Mouse (Mus musculus) embryo, embryonic 11 days (tissue): ENCODE measurements around the gene Eef1g.
"Not testable (repeated sequence)": the region's sequence is repeated elsewhere in the genome, so short reads cannot be mapped to it uniquely, and the experiment has no call there.

Experiments used
- DNase-seq: peaks from one replicate; pipeline ENCODE4 v3.0.0-alpha.2; 2015

Eef1g gene

GRCm38 (mm10) chr19:8987816-8988215, 21.0 kb downstream of the Eef1g start:
- no peak for DNase-seq

DNA sequence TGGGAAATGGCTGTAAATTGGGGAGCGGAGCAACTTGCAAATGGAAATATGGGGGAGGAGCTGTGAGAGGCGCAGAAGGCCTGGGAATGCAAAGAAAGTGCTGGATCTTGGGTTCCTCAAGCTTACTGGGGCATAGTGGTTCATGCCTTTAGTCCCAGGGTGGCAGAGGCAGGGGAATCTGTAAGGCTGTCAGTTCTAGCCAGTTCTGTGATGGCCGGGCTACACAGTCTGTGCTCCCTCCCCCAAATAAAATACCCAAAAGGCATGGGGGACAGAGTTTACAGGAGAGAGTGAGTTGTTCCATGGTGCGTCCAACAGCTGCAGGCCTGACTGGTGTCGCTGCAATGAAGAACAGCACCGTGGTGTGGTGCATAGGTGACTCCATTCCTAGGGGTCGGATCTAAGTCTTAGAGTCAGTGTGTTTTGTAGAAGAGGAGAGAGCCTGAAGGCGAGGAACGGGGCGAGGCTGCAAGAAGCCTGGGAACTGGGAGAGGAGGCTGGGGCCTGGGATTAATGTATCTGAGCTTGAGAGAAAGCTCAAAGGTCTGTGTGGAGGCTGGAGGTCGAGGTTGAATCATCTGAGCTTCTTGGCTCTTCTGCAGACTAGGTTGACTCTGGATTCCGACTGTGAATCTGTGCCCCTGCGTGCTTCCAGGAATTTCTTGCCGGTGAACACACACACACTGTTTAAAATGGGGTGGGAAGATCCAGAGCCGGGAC, 21.7 kb downstream of the Eef1g start:
- peak; percentile 34 for DNase-seq

DNA sequence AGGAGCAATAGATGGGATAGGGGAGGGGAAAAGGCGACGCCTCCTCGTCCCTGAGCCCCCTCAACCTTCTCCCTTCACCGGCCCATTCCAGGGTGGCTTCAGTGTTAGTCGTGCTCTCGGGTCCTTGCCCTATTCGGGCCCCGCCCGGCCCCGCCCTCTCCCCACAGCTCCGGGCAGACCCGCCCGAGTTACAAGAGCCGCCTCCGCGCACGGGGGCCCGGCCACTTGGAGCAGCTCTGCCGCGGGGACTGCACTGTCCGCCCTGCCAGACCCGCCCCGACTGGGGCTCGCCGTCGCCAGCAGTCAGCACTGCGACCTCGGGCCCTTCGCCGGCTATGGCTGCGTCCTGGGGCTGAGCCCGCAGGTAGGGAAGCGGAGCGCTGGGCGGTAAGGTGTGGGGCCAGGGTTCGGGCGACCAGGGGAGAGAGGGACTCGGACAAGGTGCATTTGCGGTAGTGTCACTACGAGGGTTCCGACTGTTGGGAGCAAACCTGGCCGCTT, 22.3 kb downstream of the Eef1g start, which contains the start of gene Ahnak:
TSS of gene Ahnak (plus strand) at position 219 of the 501 bp plus-strand sequence.
- DNase-seq: peak; percentile 77

DNA sequence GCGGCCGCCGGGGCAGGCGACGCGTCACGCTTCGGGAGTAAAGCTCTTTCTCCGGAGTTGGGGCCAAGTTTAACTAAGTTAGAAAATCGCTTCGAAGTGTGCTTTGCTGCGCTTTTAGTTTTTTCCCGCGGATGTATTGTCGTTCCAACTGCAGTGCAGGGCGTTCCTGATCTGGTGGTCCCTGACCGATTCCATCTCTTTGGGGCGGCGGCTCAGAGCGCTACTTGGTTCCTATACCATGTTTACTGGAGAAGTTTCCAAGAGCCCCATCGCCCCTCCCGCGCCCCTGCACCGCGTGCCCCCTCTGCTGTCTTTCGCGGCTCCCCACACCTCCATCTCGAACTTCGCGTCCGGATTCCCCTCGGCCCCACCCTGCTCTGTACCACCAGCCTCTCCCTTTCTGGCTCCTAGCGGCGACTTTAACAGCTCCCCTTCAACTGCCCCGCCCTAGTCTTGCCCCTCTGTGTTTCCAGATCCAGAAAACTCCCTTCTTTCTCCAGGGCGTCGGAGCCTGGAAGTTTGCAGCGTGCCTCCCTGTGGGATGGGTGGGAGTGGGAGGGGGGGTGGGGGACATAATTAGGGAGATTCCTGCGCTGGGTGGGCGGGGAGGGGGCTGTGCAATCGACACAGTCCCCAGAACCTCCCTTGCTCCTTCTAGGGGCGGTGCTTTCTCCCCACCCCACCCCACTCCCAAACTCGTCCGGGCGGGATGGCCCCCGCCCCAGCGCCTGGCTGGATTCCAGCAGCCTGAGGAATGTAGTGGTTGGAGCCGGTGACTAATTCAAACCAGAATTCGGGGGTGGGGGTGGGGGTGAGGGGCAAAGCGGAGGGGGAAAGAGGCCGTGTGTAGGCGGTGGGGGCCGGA, 23.0 kb downstream of the Eef1g start:
- DNase-seq: peak; percentile 86

DNA sequence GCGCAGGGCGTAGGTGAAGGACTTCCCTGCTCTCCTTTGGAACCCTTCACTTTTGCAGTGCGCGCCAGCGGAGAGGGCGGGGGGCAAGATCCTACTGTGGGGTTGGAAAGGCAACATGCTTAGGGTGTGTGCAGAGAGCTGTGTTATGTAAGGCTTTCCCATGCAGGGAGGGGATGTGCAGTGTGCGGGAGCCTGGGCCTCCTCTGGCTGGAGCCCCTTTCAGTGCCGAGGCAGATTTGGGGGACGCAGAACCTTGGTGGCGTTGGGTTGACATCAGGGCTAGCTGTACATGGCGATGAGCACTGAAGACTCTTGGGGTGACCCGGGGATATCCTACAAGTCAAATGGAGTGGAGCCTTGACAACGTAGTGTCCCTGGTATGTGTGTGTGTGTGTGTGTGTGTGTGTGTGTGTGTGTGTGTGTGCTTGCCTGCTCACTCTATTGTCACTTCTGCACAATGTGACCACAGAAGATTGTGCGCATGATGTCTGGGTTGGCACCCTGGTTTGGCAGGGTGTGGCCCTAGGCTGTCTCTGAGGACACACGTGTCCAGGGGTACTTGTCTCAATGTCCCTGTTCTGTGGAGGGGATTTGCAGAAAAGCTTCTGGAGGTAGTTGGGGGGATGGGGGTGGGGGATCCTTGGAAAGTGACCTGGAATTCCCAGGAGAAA, 23.7 kb downstream of the Eef1g start:
- DNase-seq: no peak

- DNase-seq: no peak
Observed at GRCm38 (mm10) chr19:8991245-8991870, 24.5 kb downstream of the Eef1g start.

GRCm38 (mm10) chr19:8991871-8992735, 25.3 kb downstream of the Eef1g start:
- no peak for DNase-seq

GRCm38 (mm10) chr19:8992769-8993624, 26.2 kb downstream of the Eef1g start:
- DNase-seq: peak; percentile 82

DNA sequence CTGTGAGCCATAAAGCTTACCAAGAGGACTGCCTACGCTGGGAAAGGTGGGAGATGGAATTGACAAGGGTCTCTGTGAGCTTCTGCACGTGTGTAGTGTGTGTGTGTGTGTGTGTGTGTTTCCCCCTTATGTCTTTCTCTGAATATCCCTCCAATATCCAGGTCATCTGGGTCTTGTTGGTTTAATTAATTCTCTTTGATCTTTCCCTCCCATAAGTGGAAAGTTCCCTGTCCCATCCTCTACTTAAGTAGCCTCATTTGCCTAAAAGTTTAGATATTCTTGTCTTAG, 26.7 kb downstream of the Eef1g start:
- no peak for DNase-seq

GRCm38 (mm10) chr19:8994813-8995607, 28.2 kb downstream of the Eef1g start:
- DNase-seq: no peak

- DNase-seq: no peak
Observed at GRCm38 (mm10) chr19:8996601-8997000, 29.8 kb downstream of the Eef1g start.

DNA sequence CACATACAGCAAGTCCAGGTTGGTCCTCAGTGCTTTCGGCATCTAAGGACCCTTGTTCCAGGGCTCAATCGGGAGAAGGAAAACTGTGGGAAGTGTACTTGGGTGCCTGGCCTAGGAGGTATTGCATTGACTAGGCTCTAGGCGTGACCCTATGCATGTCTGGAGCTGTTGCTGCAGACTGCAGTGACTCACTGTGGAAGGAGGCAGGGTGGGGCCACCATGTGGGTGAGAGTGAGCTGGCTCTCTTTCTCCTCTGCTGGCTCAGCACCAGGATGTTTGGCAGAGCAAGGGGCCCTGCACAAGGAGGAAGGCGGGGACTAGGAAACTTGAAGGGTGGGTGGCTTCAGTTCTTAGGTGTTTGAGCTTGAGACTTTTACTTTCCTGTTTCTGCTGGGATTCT, 30.7 kb downstream of the Eef1g start:
- no peak for DNase-seq

- DNase-seq: no peak
Observed at GRCm38 (mm10) chr19:8998546-8998945, 31.7 kb downstream of the Eef1g start.

- no peak for DNase-seq
Observed at GRCm38 (mm10) chr19:8999223-8999622, 32.4 kb downstream of the Eef1g start.

GRCm38 (mm10) chr19:9006915-9007314, 40.1 kb downstream of the Eef1g start:
- DNase-seq: not testable (repeated sequence)

DNA sequence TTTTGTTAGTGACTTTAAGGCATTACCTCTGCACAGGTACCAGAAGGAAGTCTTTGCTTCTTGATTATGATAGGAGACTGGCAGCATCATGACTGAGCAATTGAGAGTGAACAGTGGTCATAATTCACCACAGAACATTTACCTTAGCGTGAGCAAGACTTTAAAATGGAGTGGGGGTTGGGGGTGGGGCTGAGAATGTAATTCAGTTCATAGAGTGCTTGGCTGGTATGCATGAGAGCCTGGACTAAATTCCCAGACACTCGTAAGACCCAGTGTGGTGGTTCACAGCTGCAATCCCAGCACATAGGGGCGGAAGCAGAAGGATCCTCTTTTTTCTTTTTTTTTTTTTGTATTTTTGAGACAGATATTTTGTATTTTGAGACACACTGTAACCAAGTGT, 52.5 kb downstream of the Eef1g start:
- DNase-seq: no peak

DNA sequence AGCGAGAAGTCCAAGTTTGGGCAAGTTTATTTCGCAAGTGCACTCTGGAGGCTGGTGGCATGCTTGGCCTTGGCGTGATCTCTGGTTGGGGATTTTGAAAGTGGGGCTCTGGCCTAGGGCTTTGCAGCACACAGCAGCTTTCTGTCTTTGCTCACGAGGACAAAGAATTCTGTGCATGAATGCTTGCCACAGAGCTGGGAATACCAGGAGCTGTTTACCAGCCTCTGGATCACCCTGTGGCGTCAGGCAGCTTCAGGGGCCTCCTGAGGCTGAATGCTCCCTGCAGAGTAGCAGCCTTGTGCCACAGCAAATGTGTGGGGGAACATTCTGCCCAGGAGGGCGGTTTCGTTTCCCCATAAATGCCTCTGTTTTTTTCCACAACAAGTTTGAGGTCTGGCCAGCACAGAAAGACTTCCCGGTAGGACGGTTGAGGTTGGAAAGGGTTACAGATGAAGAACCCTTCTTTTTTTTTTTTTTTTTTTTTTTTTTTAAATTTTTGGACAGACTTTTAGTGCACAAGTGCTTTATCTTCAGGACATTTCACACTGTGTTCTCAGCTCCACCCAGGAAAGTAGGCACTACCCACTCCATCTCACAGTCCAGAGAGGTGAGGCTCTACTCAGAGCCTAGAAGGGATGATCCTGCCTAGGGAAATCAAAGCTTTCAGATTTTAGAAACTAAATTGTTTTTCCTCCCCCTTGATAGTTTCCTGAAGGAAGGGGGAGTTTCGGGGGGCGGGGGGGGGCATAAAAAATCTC, 56.4 kb downstream of the Eef1g start:
- no peak for DNase-seq

DNA sequence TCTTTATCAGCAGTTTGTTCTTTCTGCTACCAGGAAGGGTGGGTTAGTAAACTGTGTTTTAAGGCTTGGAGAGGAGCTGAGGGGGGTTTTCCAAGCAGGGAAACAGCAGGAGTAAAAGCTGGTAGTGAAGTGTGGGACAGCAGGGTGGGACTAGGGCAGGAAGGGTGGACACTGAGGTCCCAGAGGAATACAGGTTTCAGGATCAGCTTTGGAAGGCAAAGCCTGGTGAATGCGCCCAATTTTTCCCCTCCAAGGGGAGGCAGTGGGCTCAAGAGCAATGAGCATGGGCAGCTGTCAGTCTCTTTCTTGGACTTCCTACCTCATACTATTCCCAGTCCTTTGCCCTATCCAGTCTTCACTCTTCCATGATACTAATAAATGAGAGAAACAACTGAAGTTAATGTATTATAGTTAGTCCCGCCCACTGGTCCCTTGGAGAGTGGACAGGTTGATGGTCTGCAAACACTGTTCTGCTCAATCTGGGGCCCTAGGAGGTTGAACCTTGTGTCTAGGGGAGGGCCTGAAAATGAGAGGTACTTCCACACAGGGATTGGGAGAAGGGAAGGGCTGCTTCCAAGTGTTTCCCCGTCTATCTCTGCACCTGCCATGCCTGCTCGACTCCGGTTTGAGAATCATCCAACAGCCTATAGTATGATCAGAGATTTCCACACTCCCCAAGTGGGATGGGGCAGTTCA, 58.9 kb downstream of the Eef1g start:
- DNase-seq: no peak

GRCm38 (mm10) chr19:9026634-9027033, 59.8 kb downstream of the Eef1g start:
- no peak for DNase-seq
